ENCODE assay signal across 9 mouse cellular contexts in genomic region chr11:100721776-100722492, GRCm38 (mm10). TPM values are rescaled to one million over a fixed set of nuclear protein-coding genes. Genes with fewer than 3 reads are reported as not detected.
DNase-seq lines count a peak whose midpoint lies in the region; ATAC-seq lines count a peak whose summit lies in the region.
"Had no signal": no experiment of that assay in that cellular context is flagged by ENCODE, and none has a peak within 500 bp of the region (broad histone marks: within the 10 kb centered on the region; RNA-seq: fewer than 3 reads in every experiment).

No protein-coding gene starts in this region.

- no peak for ATAC-seq in midbrain, embryonic 14.5 days (ENCODE audit: low FRiP score, low TSS enrichment)
- no peak for ATAC-seq in heart, embryonic 14.5 days (ENCODE audit: insufficient number of reproducible peaks, insufficient read depth, low FRiP score, low read depth)
- no peak for ATAC-seq in neural tube, embryonic 15.5 days (ENCODE audit: low FRiP score)

- no peak overlapping the region for H3K9ac ChIP-seq in midbrain, embryonic 14.5 days (replicated peaks; ENCODE audit: low read length)
- peak overlapping the region; percentile 45; the same call in 1 of the 2 replicates for H3K9ac ChIP-seq in heart, embryonic 14.5 days (ENCODE audit: low read length)
- H3K9ac ChIP-seq in neural tube, embryonic 15.5 days (replicated peaks) = no peak overlapping the region

- peaks cover 35% of the 10 kb centered on the region for H3K36me3 ChIP-seq in midbrain, embryonic 10.5 days
- peaks cover 24% of the 10 kb centered on the region for H3K36me3 ChIP-seq in midbrain, embryonic 14.5 days (ENCODE audit: control insufficient read depth, insufficient read depth, low read length)
- H3K36me3 ChIP-seq in heart, embryonic 14.5 days (ENCODE audit: control insufficient read depth, insufficient read depth, low read length) = peaks cover 29% of the 10 kb centered on the region
- peaks cover 24% of the 10 kb centered on the region for H3K36me3 ChIP-seq in neural tube, embryonic 15.5 days

- no peak overlapping the region for H3K4me2 ChIP-seq in midbrain, embryonic 14.5 days (ENCODE audit: low read length)
- H3K4me2 ChIP-seq in heart, embryonic 14.5 days (ENCODE audit: low read length) = peak overlapping the region; percentile 24
- no peak overlapping the region for H3K4me2 ChIP-seq in neural tube, embryonic 15.5 days

- H3K27ac ChIP-seq in midbrain, embryonic 10.5 days (replicated peaks) = peak overlapping the region; percentile 6; the same call in 1 of the 2 replicates
- no peak overlapping the region for H3K27ac ChIP-seq in midbrain, embryonic 14.5 days (replicated peaks; ENCODE audit: low read depth, low read length)
- H3K27ac ChIP-seq in heart, embryonic 14.5 days (replicated peaks in 1 of 2; ENCODE audit: control insufficient read depth in 1 of 2, insufficient read depth in 1 of 2, low read depth in 2 of 2, low read length in 2 of 2) = peak overlapping the region; percentile 79 to 84
- H3K27ac ChIP-seq in neural tube, embryonic 15.5 days (replicated peaks) = peak overlapping the region; percentile 14

- no peaks in the 10 kb centered on the region for H3K27me3 ChIP-seq in midbrain, embryonic 10.5 days (ENCODE audit: low read depth, poor library complexity, severe bottlenecking)
- H3K27me3 ChIP-seq in midbrain, embryonic 14.5 days (ENCODE audit: control insufficient read depth, insufficient read depth, low read length) = no peaks in the 10 kb centered on the region
- no peaks in the 10 kb centered on the region for H3K27me3 ChIP-seq in heart, embryonic 14.5 days (ENCODE audit: control insufficient read depth, insufficient read depth, low read length)
- no peaks in the 10 kb centered on the region for H3K27me3 ChIP-seq in neural tube, embryonic 15.5 days (replicated peaks)

- no peak overlapping the region for H3K4me3 ChIP-seq in midbrain, embryonic 10.5 days
- H3K4me3 ChIP-seq in midbrain, embryonic 14.5 days (replicated peaks; ENCODE audit: low read depth, low read length) = no peak overlapping the region
- H3K4me3 ChIP-seq in heart, embryonic 14.5 days (ENCODE audit: control insufficient read depth in 1 of 2, insufficient read depth in 1 of 2, low read depth in 1 of 2, low read length in 2 of 2) = no peak overlapping the region
- no peak overlapping the region for H3K4me3 ChIP-seq in neural tube, embryonic 15.5 days (replicated peaks)

- H3K4me1 ChIP-seq in midbrain, embryonic 10.5 days = peaks cover 27% of the 10 kb centered on the region
- H3K4me1 ChIP-seq in midbrain, embryonic 14.5 days (ENCODE audit: control insufficient read depth, insufficient read depth, low read length) = no peaks in the 10 kb centered on the region
- H3K4me1 ChIP-seq in heart, embryonic 14.5 days (ENCODE audit: control insufficient read depth in 2 of 2, insufficient read depth in 2 of 2, low read length in 2 of 2) = peaks cover 36 to 47% of the 10 kb centered on the region in 2 experiments
- H3K4me1 ChIP-seq in neural tube, embryonic 15.5 days = peaks cover 39% of the 10 kb centered on the region

- no peak for DNase-seq in midbrain, embryonic 10.5 days (ENCODE audit: low spot score)
- no peak for DNase-seq in midbrain, embryonic 14.5 days
- peak; percentile 75 for DNase-seq in kidney, postnatal 14 days
- no peak for DNase-seq in left cerebral cortex, adult 11 months (ENCODE audit: low spot score)
- DNase-seq in right cerebral cortex, postnatal 14 days = no peak
- DNase-seq in cerebellum, adult 11-12 months = no peak
- DNase-seq: adrenal gland, postnatal 10 days had no signal

- no peaks in the 10 kb centered on the region for H3K9me3 ChIP-seq in midbrain, embryonic 10.5 days (replicated peaks)
- H3K9me3 ChIP-seq in midbrain, embryonic 14.5 days (ENCODE audit: control insufficient read depth, low read length) = no peaks in the 10 kb centered on the region
- no peaks in the 10 kb centered on the region for H3K9me3 ChIP-seq in heart, embryonic 14.5 days (ENCODE audit: control insufficient read depth, low read length)
- H3K9me3 ChIP-seq in neural tube, embryonic 15.5 days (replicated peaks) = no peaks in the 10 kb centered on the region

- WGBS in midbrain, embryonic 10.5 days = 71% methylated on average over 8 of the region's 8 CpGs
- 71% methylated on average over 8 of the region's 8 CpGs for WGBS in midbrain, embryonic 14.5 days
- 38% methylated on average over 8 of the region's 8 CpGs for WGBS in heart, embryonic 14.5 days
- WGBS in neural tube, embryonic 15.5 days = 71% methylated on average over 8 of the region's 8 CpGs

RNA-seq across cellular contexts. Expression of gene Hspb9, which starts 8.3 kb away (rescaled TPM):
- 0.26 and 0.29 TPM in 2 replicates for polyA plus RNA-seq in midbrain, embryonic 10.5 days (2016; fragmentation: Nextera tagmentation; extraction: Ambion mirVana)
- polyA plus RNA-seq in midbrain, embryonic 14.5 days (2014; fragmentation: Nextera tagmentation; extraction: Ambion mirVana) = 0.70 TPM in 1 of 2 replicates, not detected in the other
- polyA plus RNA-seq in heart, embryonic 14.5 days (2014; fragmentation: Nextera tagmentation; extraction: Ambion mirVana) = not detected in 2 replicates
- 0.43 TPM in 1 of 2 replicates, not detected in the other for polyA plus RNA-seq in neural tube, embryonic 15.5 days (2015; fragmentation: Nextera tagmentation; extraction: Ambion mirVana)

RNA-seq across cellular contexts. Expression of gene Kat2a, which starts 9.7 kb away (rescaled TPM):
- 66.6 and 72.2 TPM in 2 replicates for polyA plus RNA-seq in midbrain, embryonic 10.5 days (2016; fragmentation: Nextera tagmentation; extraction: Ambion mirVana)
- polyA plus RNA-seq in midbrain, embryonic 14.5 days (2014; fragmentation: Nextera tagmentation; extraction: Ambion mirVana) = 50.0 and 53.7 TPM in 2 replicates
- 28.3 and 29.4 TPM in 2 replicates for polyA plus RNA-seq in heart, embryonic 14.5 days (2014; fragmentation: Nextera tagmentation; extraction: Ambion mirVana)
- polyA plus RNA-seq in neural tube, embryonic 15.5 days (2015; fragmentation: Nextera tagmentation; extraction: Ambion mirVana) = 64.4 and 67.2 TPM in 2 replicates

RNA-seq across cellular contexts. Expression of gene Rab5c, which starts 16.1 kb away (rescaled TPM):
- 14.8 and 15.4 TPM in 2 replicates for polyA plus RNA-seq in midbrain, embryonic 10.5 days (2016; fragmentation: Nextera tagmentation; extraction: Ambion mirVana)
- 86.8 and 156 TPM in 2 replicates for polyA plus RNA-seq in midbrain, embryonic 14.5 days (2014; fragmentation: Nextera tagmentation; extraction: Ambion mirVana)
- 15.8 and 30.7 TPM in 2 replicates for polyA plus RNA-seq in heart, embryonic 14.5 days (2014; fragmentation: Nextera tagmentation; extraction: Ambion mirVana)
- polyA plus RNA-seq in neural tube, embryonic 15.5 days (2015; fragmentation: Nextera tagmentation; extraction: Ambion mirVana) = 41.8 and 49.8 TPM in 2 replicates

RNA-seq across cellular contexts. Expression of gene Dhx58, which starts 17.9 kb away (rescaled TPM):
- polyA plus RNA-seq in midbrain, embryonic 10.5 days (2016; fragmentation: Nextera tagmentation; extraction: Ambion mirVana) = 2.0 and 3.5 TPM in 2 replicates
- 2.0 and 2.1 TPM in 2 replicates for polyA plus RNA-seq in midbrain, embryonic 14.5 days (2014; fragmentation: Nextera tagmentation; extraction: Ambion mirVana)
- polyA plus RNA-seq in heart, embryonic 14.5 days (2014; fragmentation: Nextera tagmentation; extraction: Ambion mirVana) = 1.0 and 1.4 TPM in 2 replicates
- 2.7 and 4.4 TPM in 2 replicates for polyA plus RNA-seq in neural tube, embryonic 15.5 days (2015; fragmentation: Nextera tagmentation; extraction: Ambion mirVana)

RNA-seq across cellular contexts. Expression of gene Zfp385c, which starts 29.7 kb away (rescaled TPM):
- 0.20 and 0.87 TPM in 2 replicates for polyA plus RNA-seq in midbrain, embryonic 10.5 days (2016; fragmentation: Nextera tagmentation; extraction: Ambion mirVana)
- 0.41 and 0.49 TPM in 2 replicates for polyA plus RNA-seq in midbrain, embryonic 14.5 days (2014; fragmentation: Nextera tagmentation; extraction: Ambion mirVana)
- 0.26 and 0.35 TPM in 2 replicates for polyA plus RNA-seq in heart, embryonic 14.5 days (2014; fragmentation: Nextera tagmentation; extraction: Ambion mirVana)
- 0.77 TPM in 2 replicates for polyA plus RNA-seq in neural tube, embryonic 15.5 days (2015; fragmentation: Nextera tagmentation; extraction: Ambion mirVana)
